Mouse (Mus musculus) thymus, postnatal 36 days (tissue): ENCODE results near the gene Atf7ip.
A peak's percentile ranks its signal among the peaks of the same experiment; 100 is the strongest.

ENCODE experiments used
- DNase-seq, 2 experiments: peaks; one replicate each; pipeline ENCODE4 v3.0.0; 2022; ENCODE audit warnings: mixed read lengths in 2 of 2

Atf7ip gene

DNA sequence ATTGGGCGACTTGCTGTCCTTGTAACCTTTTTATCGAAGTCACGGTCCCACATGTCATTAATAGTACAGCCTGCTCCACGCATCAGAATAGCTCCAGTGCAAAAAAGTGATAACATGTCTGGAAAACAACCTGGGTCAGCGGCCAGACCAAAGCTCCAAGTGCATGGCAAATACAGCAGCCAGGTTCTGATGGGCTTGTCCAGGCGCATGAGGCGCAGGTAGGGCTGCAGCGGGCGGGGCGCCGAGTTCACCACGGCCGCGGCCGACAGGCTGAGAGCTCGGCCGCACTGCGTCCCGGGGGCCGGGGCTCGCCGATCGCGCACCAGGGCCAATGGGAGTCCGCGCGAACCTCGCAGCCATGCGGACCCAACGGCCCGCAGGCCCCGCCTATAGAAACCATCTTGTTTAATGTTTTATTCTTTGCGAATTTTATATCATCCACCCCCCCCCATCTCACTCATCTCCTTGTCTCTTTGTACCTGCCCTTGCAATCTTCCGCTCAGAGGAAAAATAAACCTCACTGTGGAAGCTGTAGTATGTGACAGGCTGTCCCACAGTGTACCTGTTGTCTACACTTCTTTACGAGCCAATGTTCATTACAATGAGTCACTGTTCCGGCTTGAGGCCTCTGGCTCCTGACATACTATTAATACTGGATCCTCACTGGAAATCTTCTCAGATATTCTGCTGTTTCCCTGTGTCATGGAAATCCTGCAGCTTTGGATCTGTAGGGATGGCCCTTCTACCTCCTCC is 19.0 kb upstream of the Atf7ip start:
- DNase-seq, result no peak

DNA sequence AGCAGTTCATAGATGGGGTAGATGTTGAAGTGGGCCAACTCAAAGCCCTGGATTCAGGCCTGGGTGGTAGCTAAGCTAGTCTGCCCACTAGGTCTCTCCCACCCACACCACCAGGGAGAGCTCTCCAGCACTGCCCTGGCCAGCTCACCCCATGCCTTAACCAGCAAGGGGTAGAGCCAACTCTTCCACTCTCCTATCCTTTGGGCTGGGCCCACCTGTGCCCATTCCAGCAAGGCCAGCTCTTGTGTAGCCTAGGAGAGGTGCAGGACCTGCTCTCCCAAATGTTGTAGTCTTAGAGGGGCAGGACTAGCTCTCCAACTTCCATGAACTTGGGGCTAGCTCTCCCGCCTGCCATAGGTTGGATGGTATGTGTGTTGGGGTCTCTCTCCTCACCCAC is 18.4 kb upstream of the Atf7ip start:
- no peak for DNase-seq

DNA sequence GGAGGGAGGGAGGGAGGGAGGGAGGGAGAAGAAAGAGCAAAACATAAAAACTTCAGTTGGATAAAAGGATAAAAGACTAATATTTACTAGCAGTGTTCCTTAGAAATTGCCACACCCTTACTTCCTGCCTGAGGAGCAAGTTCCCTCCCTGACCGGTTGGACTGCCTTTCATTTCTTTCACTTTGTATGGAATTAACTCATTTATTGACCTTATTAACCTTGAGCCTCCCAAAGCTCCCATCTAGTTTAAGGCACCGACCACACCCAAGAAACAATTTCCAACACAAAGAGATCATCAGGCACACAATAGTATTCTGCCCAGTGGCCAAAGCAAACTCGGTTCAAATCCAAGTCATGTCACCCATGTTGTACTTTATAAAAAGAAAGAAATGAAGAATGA is 16.1 kb upstream of the Atf7ip start:
- no peak for DNase-seq

GRCm38 (mm10) chr6:136490516-136491475 is 15.2 kb upstream of the Atf7ip start:
- peak; percentile 57 to 63 for DNase-seq

DNA sequence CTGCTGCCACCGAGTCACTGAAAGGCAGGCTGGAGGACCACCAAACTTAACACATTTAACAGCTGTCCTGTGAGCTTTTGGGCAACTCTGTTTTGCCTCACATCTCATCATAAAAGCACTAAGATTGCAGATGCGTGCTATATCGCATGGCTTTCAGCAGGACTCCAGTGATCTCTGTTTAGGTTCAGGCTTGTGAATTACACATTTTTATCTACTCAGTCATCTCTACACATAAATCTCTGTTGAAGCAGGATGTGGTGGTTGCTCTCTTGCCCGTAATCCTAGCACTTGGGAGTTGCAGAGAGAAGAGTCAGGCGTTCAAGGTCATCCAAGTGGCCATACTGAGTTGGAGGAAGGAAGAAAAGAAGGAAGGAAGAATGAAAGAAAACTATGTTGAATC is 14.3 kb upstream of the Atf7ip start:
- peak in 1 of 2 experiments; percentile 24 for DNase-seq

DNA sequence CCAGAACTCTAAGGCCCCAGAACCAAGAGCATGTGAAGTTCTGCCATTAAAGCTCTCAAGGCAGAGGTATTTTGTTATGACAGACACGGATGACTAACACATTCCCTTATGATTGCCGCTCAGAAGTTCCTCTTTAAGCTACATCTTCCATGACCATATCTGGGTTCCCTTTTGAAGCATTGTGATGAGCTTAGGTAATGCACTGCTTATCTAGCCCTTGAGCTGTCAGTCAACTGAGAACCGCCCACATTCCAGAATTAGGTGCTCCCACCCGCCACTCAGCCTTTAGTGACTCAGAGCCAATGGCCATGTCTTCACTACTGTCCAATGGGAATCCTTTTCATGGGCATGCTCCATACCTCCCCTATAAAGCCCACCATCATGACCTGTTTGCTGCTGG is 13.7 kb upstream of the Atf7ip start:
- DNase-seq, result no peak

DNA sequence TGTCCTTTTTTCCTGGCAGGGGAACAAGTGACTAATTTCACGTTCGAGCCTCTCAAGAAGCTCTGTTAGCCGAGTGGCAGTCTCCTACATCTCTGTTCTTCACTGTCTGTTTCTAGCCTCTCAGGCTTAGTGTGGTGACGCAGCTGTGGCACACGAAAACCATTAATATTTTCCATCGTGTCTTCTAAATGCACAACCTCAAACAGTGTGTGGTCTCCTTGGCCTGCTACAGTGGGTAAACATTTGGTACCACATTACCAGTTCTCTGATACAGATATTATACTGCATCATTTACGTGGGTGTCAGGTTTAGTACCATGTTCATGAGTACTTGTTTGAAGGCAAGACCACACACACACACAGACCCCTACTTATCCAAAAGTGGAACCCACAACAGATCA is 12.5 kb upstream of the Atf7ip start:
- no peak for DNase-seq

DNA sequence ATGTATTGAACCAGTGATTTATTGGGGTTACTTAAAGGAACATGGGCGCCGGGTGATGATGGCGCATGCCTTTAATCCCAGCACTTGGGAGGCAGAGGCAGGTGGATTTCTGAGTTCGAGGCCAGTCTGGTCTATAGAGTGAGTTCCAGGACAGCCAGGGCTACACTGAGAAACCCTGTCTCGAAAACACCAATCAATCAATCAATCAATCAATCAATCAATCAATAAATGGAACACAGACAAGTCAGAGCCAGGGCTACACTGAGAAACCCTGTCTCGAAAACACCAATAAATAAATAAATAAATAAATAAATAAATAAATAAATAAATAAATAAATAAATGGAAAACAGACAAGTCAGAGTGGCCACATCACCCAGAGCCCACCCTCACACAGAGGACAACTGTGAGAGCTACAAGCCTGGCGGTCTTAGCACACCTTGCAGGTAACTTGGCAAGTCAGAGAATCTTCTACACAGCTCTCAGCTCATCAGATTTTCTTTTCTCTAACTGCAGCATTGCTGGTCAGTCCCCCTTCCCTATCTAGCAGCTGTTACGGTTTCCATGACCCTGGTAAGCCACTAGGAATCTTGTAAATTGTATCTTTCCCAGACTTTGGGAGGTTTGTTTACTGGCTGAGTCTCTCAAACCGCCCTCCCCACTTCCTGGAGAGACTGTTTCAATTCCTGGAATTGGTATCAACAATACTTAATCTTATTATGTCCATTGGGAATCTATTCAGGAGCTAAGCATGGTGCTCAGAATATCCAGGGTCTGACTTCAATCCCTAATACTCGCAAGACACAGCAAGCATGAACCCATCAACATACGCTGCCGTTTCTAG is 11.8 kb upstream of the Atf7ip start:
- no peak for DNase-seq

DNA sequence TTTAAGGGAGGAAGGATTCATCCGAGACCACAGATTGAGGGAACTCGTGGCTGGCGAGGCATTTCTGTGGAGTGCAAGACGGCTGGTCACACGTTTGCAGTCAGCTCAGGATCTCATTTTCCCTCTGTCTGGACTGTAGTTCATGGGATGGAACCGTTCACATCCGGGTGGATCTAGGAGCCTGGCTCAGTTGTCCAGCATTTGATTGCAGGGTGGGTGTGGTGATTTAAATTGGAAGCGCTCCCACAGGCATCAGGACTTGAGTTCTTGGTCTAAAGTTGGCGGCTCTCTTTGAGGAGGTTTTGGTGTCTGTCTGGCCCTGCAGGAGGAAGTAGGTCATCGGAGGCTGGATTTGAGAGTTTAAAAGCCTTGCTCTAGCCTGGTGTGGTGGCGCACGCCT is 10.9 kb upstream of the Atf7ip start:
- no peak for DNase-seq

DNA sequence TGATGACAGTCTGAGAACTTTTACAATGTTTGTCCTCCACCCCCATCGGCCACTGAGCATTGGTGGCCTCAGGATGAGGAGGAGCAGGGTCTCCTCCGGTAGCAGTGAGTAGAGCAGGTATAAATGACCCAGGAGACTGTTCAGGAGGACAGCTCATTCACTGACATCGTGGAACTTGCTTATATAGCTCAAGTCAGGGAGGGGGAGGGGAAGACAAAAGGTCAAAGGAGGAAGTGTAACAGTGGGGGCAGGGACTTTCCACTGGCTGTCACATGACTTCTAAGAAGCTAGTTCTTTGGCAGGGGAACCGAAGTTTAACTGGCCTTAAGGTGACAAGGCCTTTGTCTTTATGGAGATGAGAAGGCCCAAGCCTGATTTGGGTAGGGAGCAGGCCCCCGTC is 8.2 kb upstream of the Atf7ip start:
- DNase-seq, result peak; percentile 60 to 75

GRCm38 (mm10) chr6:136499292-136499977 is 6.5 kb upstream of the Atf7ip start:
- DNase-seq, result no peak

DNA sequence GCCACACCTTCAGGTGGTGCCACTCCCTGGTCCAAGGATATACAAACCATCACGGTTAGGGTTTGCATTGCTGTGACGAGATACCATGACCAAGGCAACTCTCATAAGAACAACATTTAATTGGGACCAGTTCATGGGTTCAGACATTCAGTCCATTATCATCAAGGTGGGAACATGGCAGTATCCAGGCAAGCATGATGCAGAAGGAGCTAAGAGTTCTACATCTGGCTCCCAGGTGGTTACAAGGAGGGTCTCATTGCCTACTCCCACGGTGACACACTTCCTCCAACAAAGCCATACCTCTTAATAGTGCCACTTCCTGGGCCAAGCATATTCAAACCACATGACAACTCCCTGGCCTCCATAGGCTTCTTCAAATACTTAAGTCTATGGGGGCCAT is 2.7 kb downstream of the Atf7ip start:
- no peak for DNase-seq

- DNase-seq, result no peak
Measured at GRCm38 (mm10) chr6:136510945-136511344, 5.0 kb downstream of the Atf7ip start.

DNA sequence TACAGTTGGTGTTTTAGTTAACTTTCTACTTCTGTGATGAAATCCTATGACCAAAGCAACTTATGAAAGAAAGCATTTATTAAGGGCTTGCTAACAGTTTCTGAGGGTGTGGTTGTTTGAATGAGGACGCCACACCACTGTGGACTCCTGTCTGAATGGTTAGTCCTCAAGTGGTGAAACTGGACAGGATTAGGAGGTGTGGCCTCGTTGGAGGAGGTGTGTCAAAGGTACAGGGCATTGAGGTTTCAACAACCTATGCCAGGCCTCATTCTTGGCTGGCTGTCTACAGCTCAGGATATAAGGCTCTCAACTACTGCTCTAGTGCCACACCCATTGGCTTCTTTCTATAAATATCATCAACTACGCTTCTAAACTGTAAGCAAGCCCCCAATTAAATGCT is 6.4 kb downstream of the Atf7ip start:
- no peak for DNase-seq

DNA sequence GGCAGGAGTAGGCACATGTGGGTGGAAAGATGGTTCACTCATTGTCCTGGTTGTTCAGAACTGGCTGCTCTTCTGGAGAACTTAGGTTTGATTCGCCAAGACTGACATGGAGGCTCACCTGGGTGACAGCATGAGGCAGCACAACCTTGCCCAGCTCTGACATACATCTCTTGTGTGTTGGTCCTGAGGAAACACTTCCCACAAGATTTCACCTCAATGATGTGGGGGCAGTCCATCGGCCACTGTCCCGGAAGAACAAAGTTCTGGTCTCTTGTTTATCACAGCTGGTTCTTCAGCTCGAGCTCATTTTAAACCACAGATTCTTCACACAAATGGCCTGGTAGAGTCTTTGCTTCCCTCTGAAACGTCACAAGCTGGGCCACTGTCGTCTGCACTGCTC is 10.7 kb downstream of the Atf7ip start:
- no peak for DNase-seq

DNA sequence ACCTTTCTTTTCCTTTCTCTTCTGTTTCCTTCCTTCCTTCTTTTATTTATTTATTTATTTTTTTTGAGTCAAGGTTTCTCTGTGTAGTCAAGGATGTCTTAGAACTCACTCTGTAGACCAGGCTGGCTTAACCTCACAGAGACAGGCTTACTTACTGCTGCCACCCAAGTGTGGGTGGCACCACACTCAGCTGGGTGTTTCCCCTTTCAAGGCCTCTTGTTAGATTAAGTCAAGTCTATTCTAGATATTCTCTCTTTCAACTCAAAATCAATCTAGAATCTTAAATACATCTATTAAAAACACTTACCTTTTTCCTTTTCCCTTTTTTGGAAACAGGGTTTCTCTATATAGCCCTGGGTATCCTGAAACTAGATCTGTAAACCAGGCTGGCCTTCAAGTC is 11.3 kb downstream of the Atf7ip start:
- peak in 1 of 2 experiments; percentile 30 for DNase-seq

GRCm38 (mm10) chr6:136518537-136519246 is 12.7 kb downstream of the Atf7ip start:
- peak; percentile 91 to 95 for DNase-seq

DNA sequence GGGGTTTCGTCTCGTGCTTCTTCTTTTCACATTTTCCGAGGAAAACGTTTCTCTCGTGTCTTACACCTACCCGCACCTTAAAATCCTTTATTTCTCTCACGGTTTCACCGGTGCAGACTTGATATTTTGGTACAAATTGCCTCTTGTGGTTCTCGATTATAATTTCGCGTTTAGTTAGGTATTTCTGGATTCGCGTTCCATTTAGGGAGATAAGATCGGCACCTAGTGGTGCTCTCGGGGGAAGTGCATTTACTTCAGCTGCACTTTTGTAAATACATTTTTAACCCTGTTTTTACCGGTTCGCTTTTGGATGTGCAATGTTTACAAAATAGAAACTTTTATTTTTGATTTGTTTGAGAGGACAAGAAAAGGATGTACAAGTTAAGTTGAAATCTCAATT is 13.3 kb downstream of the Atf7ip start:
- no peak for DNase-seq

- no peak for DNase-seq
Measured at GRCm38 (mm10) chr6:136520361-136520760, 14.4 kb downstream of the Atf7ip start.

- peak in 1 of 2 experiments; percentile 51 for DNase-seq
Measured at GRCm38 (mm10) chr6:136521681-136522080, 15.7 kb downstream of the Atf7ip start.

- DNase-seq, result no peak
Measured at GRCm38 (mm10) chr6:136522658-136523057, 16.7 kb downstream of the Atf7ip start.

- DNase-seq, result no peak
Measured at GRCm38 (mm10) chr6:136524751-136525150, 18.8 kb downstream of the Atf7ip start.
